In the genomic region with DNA sequence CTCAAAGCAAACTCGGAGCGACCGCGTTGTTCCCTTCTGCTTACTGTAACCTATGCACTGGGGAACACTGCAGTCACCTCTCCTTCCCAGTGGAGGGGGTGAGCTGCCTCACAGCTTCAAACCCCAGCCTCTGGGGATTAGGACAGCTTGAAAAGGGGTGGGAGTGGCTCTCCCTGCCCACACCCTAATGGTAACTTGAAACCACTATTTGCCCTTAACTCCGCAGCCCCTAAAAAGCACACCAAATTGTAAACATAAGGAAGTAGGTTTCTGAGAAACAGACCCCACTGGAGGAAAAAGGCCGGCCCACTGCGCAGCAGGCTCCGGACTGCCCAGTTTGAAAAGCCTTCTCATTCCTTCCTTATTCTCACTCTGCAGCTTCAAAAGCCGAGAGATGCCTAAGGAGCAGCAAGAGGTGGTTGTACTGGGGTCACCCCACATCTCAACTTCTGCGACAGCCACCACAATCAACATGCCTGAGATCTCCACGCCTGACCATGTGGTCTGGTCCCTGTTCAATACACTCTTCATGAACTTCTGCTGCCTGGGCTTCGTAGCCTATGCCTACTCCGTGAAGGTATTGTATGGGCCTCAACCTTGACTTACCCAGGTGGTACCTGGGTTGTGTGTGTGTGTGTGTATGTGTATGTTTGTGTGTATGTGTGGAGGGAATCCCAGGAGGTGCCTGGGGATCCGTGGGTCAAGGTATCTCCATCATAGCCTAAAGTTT, we compare ENCODE assay signal across 10 mouse cellular contexts. TPM values are rescaled to one million over a fixed set of nuclear protein-coding genes. Genes with fewer than 3 reads are reported as not detected.
DNase-seq lines count a peak whose midpoint lies in the region; ATAC-seq and TF ChIP-seq lines count a peak whose summit lies in the region.
"Had no signal": no experiment of that assay in that cellular context is flagged by ENCODE, and none has a peak within 500 bp of the region (broad histone marks: within the 10 kb centered on the region; RNA-seq: fewer than 3 reads in every experiment).

No protein-coding gene starts in this region.

- no peak for TF ChIP-seq POLR2A in limb, embryonic 14.5 days (IDR thresholded peaks at IDR 0.05; ENCODE audit: borderline replicate concordance, extremely low read depth, insufficient read depth, insufficient read length)

- H3K9ac ChIP-seq in heart, embryonic 11.5 days (ENCODE audit: low read depth, low read length), result no peak overlapping the region
- peak overlapping the region; percentile 25; the same call in 1 of the 2 replicates for H3K9ac ChIP-seq in limb, embryonic 14.5 days (ENCODE audit: low read depth, low read length, severe bottlenecking)
- H3K9ac ChIP-seq in hindbrain, embryonic 16.5 days (ENCODE audit: low read depth, low read length), result no peak overlapping the region

- DNase-seq in heart, embryonic 10.5 days (ENCODE audit: low spot score), result no peak
- DNase-seq in 416B (ENCODE audit: low read depth), result peak; percentile 79
- DNase-seq in embryo, embryonic 9.5 days (ENCODE audit: extremely low spot score), result peak; percentile 57
- peak; percentile 45 for DNase-seq in limb, embryonic 14.5 days (ENCODE audit: low spot score)
- no peak for DNase-seq in heart, postnatal 25 days (ENCODE audit: low spot score)
- DNase-seq in layer of hippocampus, adult 11-12 months (ENCODE audit: low spot score), result no peak
- DNase-seq: adrenal gland, adult 2 months had no signal

- no peak overlapping the region for H3K4me2 ChIP-seq in heart, embryonic 11.5 days
- peak overlapping the region; percentile 22 for H3K4me2 ChIP-seq in limb, embryonic 14.5 days (replicated peaks; ENCODE audit: low read depth, low read length, severe bottlenecking)
- no peak overlapping the region for H3K4me2 ChIP-seq in hindbrain, embryonic 16.5 days (ENCODE audit: low read length)

- 10% methylated on average over 14 of the region's 14 CpGs for WGBS in heart, embryonic 10.5 days
- 6% methylated on average over 14 of the region's 14 CpGs for WGBS in heart, embryonic 11.5 days (ENCODE audit: insufficient replicate concordance)
- 8% methylated on average over 14 of the region's 14 CpGs for WGBS in limb, embryonic 14.5 days
- WGBS in hindbrain, embryonic 16.5 days, result 9% methylated on average over 14 of the region's 14 CpGs

- no peak for ATAC-seq in heart, embryonic 11.5 days (replicated peaks; ENCODE audit: insufficient number of reproducible peaks, low FRiP score, low TSS enrichment)
- ATAC-seq in limb, embryonic 14.5 days (ENCODE audit: low FRiP score, low read depth), result peak; percentile 62; the same call in 1 of the 2 replicates
- ATAC-seq in hindbrain, embryonic 16.5 days, result no peak

- H3K4me3 ChIP-seq in heart, embryonic 10.5 days, result 0 out of 2 replicates have a peak overlapping the region, but pooled peaks have one; percentile 8
- no peak overlapping the region for H3K4me3 ChIP-seq in heart, embryonic 11.5 days (ENCODE audit: low read depth, low read length)
- H3K4me3 ChIP-seq in limb, embryonic 14.5 days (replicated peaks; ENCODE audit: low read length), result no peak overlapping the region; the same call in 1 of the 2 replicates
- H3K4me3 ChIP-seq in hindbrain, embryonic 16.5 days (ENCODE audit: low read length), result no peak overlapping the region

- peaks cover 30% of the 10 kb centered on the region for H3K4me1 ChIP-seq in heart, embryonic 10.5 days
- peaks cover 11% of the 10 kb centered on the region for H3K4me1 ChIP-seq in heart, embryonic 11.5 days (ENCODE audit: control insufficient read depth, insufficient read depth, low read length)
- peaks cover 14% of the 10 kb centered on the region for H3K4me1 ChIP-seq in limb, embryonic 14.5 days (ENCODE audit: control insufficient read depth, insufficient read depth, low read length)
- H3K4me1 ChIP-seq in hindbrain, embryonic 16.5 days (ENCODE audit: control insufficient read depth, insufficient read depth, low read depth, low read length), result no peaks in the 10 kb centered on the region

- H3K27me3 ChIP-seq in heart, embryonic 10.5 days (ENCODE audit: insufficient read depth, poor library complexity, severe bottlenecking), result peaks cover 59% of the 10 kb centered on the region
- peaks cover 23% of the 10 kb centered on the region for H3K27me3 ChIP-seq in heart, embryonic 11.5 days (ENCODE audit: control insufficient read depth, insufficient read depth, low read length)
- no peaks in the 10 kb centered on the region for H3K27me3 ChIP-seq in limb, embryonic 14.5 days (ENCODE audit: control insufficient read depth, insufficient read depth, low read length)
- H3K27me3 ChIP-seq in hindbrain, embryonic 16.5 days (replicated peaks; ENCODE audit: control insufficient read depth, insufficient read depth, low read length), result no peaks in the 10 kb centered on the region

- H3K27ac ChIP-seq in heart, embryonic 10.5 days, result no peak overlapping the region
- no peak overlapping the region for H3K27ac ChIP-seq in heart, embryonic 11.5 days (ENCODE audit: low read depth, low read length)
- peak overlapping the region; percentile 43 for H3K27ac ChIP-seq in limb, embryonic 14.5 days (replicated peaks; ENCODE audit: low read depth, low read length)
- H3K27ac ChIP-seq in hindbrain, embryonic 16.5 days (ENCODE audit: low read depth, low read length), result no peak overlapping the region

- intact Hi-C loops in heart, postnatal 25 days (cut with DNase I), result loop anchor here (2.0 kb wide), 1 partner anchor 41 kb away; no protein-coding TSS in a partner anchor

- no peaks in the 10 kb centered on the region for H3K9me3 ChIP-seq in heart, embryonic 10.5 days
- H3K9me3 ChIP-seq in heart, embryonic 11.5 days (replicated peaks; ENCODE audit: control insufficient read depth, low read length), result no peaks in the 10 kb centered on the region
- no peaks in the 10 kb centered on the region for H3K9me3 ChIP-seq in limb, embryonic 14.5 days (ENCODE audit: control insufficient read depth, low read length)
- H3K9me3 ChIP-seq in hindbrain, embryonic 16.5 days (ENCODE audit: control insufficient read depth, low read length), result no peaks in the 10 kb centered on the region

- no peaks in the 10 kb centered on the region for H3K36me3 ChIP-seq in heart, embryonic 10.5 days
- H3K36me3 ChIP-seq in heart, embryonic 11.5 days (ENCODE audit: control insufficient read depth, insufficient read depth, low read length), result no peaks in the 10 kb centered on the region
- no peaks in the 10 kb centered on the region for H3K36me3 ChIP-seq in limb, embryonic 14.5 days (ENCODE audit: control insufficient read depth, insufficient read depth, low read length)
- H3K36me3 ChIP-seq in hindbrain, embryonic 16.5 days (ENCODE audit: control insufficient read depth, insufficient read depth, low read length), result no peaks in the 10 kb centered on the region

RNA-seq across cellular contexts. Expression of a gene that starts 1.0 kb away (rescaled TPM):
- 3.6 and 12.5 TPM in 2 replicates for polyA plus RNA-seq in heart, embryonic 10.5 days (2016; fragmentation: Nextera tagmentation; extraction: Ambion mirVana)
- 4.8 and 7.6 TPM in 2 replicates for polyA plus RNA-seq in heart, embryonic 11.5 days (2014; fragmentation: Nextera tagmentation; extraction: Ambion mirVana)
- 68.1 and 115 TPM in 2 replicates for polyA plus RNA-seq in limb, embryonic 14.5 days (2012; rRNA removed)
- 55.4 and 66.7 TPM in 2 replicates for polyA plus RNA-seq in limb, embryonic 14.5 days (2014; fragmentation: Nextera tagmentation; extraction: Ambion mirVana)
- 15.2 and 19.4 TPM in 2 replicates for polyA plus RNA-seq in hindbrain, embryonic 16.5 days (2015; fragmentation: Nextera tagmentation; extraction: Ambion mirVana)
- total RNA-seq in heart, postnatal 25 days (2021), result 1 to 10 TPM; 1.6 to 2.8 TPM

RNA-seq across cellular contexts. Expression of a gene that starts 12.2 kb away (rescaled TPM):
- polyA plus RNA-seq in heart, embryonic 10.5 days (2016; fragmentation: Nextera tagmentation; extraction: Ambion mirVana), result 402 and 508 TPM in 2 replicates
- polyA plus RNA-seq in heart, embryonic 11.5 days (2014; fragmentation: Nextera tagmentation; extraction: Ambion mirVana), result 420 and 429 TPM in 2 replicates
- polyA plus RNA-seq in limb, embryonic 14.5 days (2012; rRNA removed), result 1,234 and 1,466 TPM in 2 replicates
- polyA plus RNA-seq in limb, embryonic 14.5 days (2014; fragmentation: Nextera tagmentation; extraction: Ambion mirVana), result 1,822 and 1,827 TPM in 2 replicates
- 182 and 202 TPM in 2 replicates for polyA plus RNA-seq in hindbrain, embryonic 16.5 days (2015; fragmentation: Nextera tagmentation; extraction: Ambion mirVana)
- 100 to 1,000 TPM in 1 of 2 experiments, 10 to 100 TPM in 1; 96.7 to 116 TPM for total RNA-seq in heart, postnatal 25 days (2021)

RNA-seq across cellular contexts. Expression of a gene that starts 12.3 kb away (rescaled TPM):
- polyA plus RNA-seq in heart, embryonic 10.5 days (2016; fragmentation: Nextera tagmentation; extraction: Ambion mirVana), result not detected in 2 replicates
- polyA plus RNA-seq in heart, embryonic 11.5 days (2014; fragmentation: Nextera tagmentation; extraction: Ambion mirVana), result 0.46 TPM in 1 of 2 replicates, not detected in the other
- not detected in 2 replicates for polyA plus RNA-seq in limb, embryonic 14.5 days (2012; rRNA removed)
- not detected in 2 replicates for polyA plus RNA-seq in limb, embryonic 14.5 days (2014; fragmentation: Nextera tagmentation; extraction: Ambion mirVana)
- not detected in 2 replicates for polyA plus RNA-seq in hindbrain, embryonic 16.5 days (2015; fragmentation: Nextera tagmentation; extraction: Ambion mirVana)
- not detected for total RNA-seq in heart, postnatal 25 days (2021)
- total RNA-seq: adrenal gland, adult 2 months; layer of hippocampus, postnatal 10 days had no signal
- polyA plus RNA-seq: adrenal gland, adult 2 months had no signal

RNA-seq across cellular contexts. Expression of a gene that starts 17.9 kb away (rescaled TPM):
- 1.8 and 2.3 TPM in 2 replicates for polyA plus RNA-seq in heart, embryonic 10.5 days (2016; fragmentation: Nextera tagmentation; extraction: Ambion mirVana)
- polyA plus RNA-seq in heart, embryonic 11.5 days (2014; fragmentation: Nextera tagmentation; extraction: Ambion mirVana), result 0.34 TPM in 1 of 2 replicates, not detected in the other
- 30.9 and 34.4 TPM in 2 replicates for polyA plus RNA-seq in limb, embryonic 14.5 days (2012; rRNA removed)
- 32.3 and 44.3 TPM in 2 replicates for polyA plus RNA-seq in limb, embryonic 14.5 days (2014; fragmentation: Nextera tagmentation; extraction: Ambion mirVana)
- 0.49 and 1.7 TPM in 2 replicates for polyA plus RNA-seq in hindbrain, embryonic 16.5 days (2015; fragmentation: Nextera tagmentation; extraction: Ambion mirVana)
- total RNA-seq in heart, postnatal 25 days (2021), result under 1 TPM; 0.47 to 0.59 TPM
- total RNA-seq: layer of hippocampus, postnatal 10 days had no signal

RNA-seq across cellular contexts. Expression of a gene that starts 26.8 kb away (rescaled TPM):
- 13.7 and 16.1 TPM in 2 replicates for polyA plus RNA-seq in heart, embryonic 10.5 days (2016; fragmentation: Nextera tagmentation; extraction: Ambion mirVana)
- polyA plus RNA-seq in heart, embryonic 11.5 days (2014; fragmentation: Nextera tagmentation; extraction: Ambion mirVana), result 11.1 and 12.0 TPM in 2 replicates
- 52.8 and 68.8 TPM in 2 replicates for polyA plus RNA-seq in limb, embryonic 14.5 days (2012; rRNA removed)
- 26.7 and 31.3 TPM in 2 replicates for polyA plus RNA-seq in limb, embryonic 14.5 days (2014; fragmentation: Nextera tagmentation; extraction: Ambion mirVana)
- polyA plus RNA-seq in hindbrain, embryonic 16.5 days (2015; fragmentation: Nextera tagmentation; extraction: Ambion mirVana), result 8.3 and 10.4 TPM in 2 replicates
- 1 to 10 TPM; 4.6 to 5.2 TPM for total RNA-seq in heart, postnatal 25 days (2021)

Comparison
In these comparisons a context has a peak if more than half of its experiments do, and no peak if none do; other contexts are left out.
1. DNase-seq: peak in 416B (single experiment), embryo, embryonic 9.5 days (single experiment) and limb, embryonic 14.5 days (single experiment); none in heart, embryonic 10.5 days (single experiment), heart, postnatal 25 days (single experiment) and layer of hippocampus, adult 11-12 months (single experiment).